Mouse (Mus musculus): Measurements from ENCODE around the gene Npw.

DNA sequence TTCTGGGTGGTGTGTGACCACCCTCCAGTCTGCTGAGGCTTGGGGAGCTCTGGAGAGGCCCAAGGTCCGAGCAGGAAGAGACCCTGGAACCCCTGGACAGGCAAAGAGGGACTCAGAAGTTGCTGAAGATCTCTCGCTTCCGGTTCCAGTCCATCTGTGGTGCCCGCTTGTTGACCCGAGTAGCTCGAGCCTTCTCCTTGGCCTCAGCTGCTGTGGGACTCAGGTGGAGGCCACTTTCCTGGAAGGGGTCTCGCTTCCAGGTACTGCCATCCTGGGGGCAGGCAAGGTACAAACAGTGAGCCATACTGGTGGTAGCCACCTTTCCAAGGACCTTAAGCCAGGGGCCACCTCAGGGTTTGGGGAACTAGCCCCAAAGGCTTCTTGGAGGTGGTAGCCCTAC, 18.1 kb downstream of the Npw start:
- TF ChIP-seq CTCF (IDR thresholded peaks at IDR 0.05): no peak
- TF ChIP-seq POLR2A (IDR thresholded peaks at IDR 0.05; ENCODE audit: insufficient read depth, low read depth, low read length): no peak
